Mouse (Mus musculus): ENCODE data around the gene Smim7.

The Smim7 gene

DNA sequence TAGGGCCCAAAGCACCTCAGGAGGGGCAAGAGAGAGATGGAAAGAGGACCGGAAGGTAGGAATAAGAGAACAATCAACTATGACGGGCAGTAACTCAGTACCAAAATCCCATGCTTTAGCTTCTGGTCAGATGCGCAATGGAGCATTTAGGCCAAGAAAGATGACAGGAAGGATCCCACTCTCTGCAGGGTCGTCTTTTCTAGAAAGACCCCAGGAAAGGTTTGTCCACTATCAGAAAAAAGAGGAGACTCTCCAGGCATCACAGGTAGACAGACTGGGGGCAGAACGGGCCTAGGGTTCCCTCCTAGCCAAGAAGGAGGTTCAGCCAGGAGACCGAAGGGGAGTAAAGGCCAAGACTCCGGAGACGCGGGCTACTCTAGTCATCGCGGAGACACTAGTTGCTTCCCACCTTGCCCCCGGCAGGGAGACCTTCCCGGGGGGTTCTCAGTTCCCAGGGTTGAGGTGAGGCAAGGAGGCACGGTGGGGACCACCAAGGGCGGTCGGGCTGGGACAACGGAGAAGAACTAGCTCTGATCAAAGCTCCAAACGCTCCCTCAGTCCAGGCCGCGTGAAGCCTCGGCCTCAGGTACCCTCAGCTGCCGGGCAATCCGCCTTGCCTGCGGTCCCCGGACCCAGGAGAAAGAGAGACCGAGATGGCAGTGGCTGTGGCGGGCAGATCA, 23.6 kb downstream of the Smim7 start:
- DNase-seq = peak in 1 of 2 experiments; percentile 49

GRCm38 (mm10) chr8:72539234-72539633, 31.7 kb downstream of the Smim7 start:
- DNase-seq = peak; percentile 30 to 32

- DNase-seq = no peak
Measured at GRCm38 (mm10) chr8:72534888-72535287, 36.0 kb downstream of the Smim7 start.

DNA sequence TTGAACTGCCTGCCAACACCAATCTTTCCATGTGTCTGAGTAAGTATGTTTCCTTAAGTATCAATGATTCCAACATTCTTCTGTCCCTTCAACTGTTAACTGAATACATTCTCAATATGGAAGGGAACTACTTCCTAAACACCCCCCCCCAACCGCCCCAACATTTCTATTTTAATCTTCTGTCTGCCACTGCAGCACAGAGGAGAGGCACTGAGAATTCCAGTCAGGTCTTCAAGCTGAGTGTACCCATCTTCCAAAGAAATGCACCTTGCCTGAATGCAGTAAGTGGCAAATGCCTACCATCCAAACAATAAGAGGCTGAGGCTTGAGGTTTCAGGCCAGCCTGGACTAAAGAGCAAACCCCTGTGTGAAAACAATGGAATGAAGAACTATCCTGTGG, 38.8 kb downstream of the Smim7 start:
- DNase-seq = no peak

DNA sequence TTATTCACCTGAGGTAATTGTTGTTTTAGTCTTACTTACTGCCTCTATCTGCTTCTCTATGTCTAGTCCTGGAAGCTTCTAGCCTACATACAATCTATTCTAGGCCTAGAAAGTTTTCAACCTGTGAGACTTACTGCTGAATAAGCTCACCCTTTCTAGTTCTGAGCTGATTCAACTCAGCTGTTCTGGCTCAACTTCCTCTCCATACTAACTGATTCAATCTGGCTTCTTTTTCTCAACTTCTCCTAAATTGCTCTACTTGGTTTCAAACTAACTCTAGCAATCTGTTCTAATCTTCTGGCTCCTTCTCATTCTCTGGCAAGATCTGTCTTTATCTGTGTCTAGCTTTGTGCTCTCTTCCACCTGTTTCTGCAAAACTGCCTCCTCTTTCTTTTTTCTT, 49.0 kb downstream of the Smim7 start:
- no peak for DNase-seq

DNA sequence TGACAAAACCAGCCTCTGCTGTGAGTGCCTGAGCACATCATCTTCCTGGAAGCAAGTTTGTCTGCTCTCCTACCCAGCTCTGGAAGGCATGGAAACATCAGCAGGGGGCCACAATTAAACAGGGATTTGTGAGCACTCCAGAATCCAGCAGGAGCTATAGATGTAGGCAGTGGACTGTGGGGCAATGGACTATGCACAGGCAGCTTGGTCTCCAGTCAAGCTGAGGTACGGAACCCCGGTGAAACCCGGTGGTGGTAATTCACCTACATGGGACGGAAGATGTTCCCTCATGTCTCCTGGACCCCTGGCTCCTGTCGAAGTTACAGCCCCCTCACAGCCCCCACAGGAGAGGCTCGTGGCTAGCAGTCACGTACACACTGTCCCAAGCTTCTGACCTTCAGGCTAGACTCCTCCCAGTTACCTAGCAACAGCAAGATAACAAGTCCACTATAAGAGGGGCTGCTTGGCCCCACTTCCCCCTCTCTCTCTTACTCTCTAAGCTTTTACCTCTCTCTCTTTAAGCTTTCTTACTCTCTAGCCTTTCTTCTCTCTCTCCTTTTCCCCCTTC, 53.4 kb downstream of the Smim7 start:
- no peak for DNase-seq
